Mouse (Mus musculus): ENCODE data around the gene Gm21762. TPM values are rescaled to one million over a fixed set of nuclear protein-coding genes. Genes with fewer than 3 reads are reported as not detected.
"Not testable (repeated sequence)": the region's sequence is repeated elsewhere in the genome, so short reads cannot be mapped to it uniquely, and the experiment has no call there.

Gene Gm21762
- total and polyA plus RNA-seq, 2 experiments from 2014 or later: not detected

DNA sequence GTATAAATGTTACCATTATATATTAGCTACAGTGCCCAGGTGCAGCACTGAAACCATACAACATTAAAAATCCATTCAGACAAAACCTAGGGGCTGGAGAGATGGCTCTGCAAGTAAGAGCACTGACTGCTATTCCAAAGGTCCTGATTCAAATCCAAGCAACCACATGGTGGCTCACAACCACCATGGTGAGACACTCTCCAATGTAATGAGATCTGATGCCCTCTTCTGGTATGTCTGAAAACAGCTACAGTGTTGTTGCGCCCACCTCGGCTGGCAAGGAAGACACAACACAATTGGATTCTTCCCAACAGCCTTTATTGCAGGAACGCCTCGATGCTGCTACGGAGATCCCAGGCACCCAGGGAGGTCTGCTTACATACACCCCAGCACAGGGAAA, 5.2 kb upstream of the Gm21762 start:
- H3K27me3 ChIP-seq (ENCODE audit: insufficient read depth, low read length); H3K36me3 ChIP-seq (ENCODE audit: insufficient read depth); H3K4me3 ChIP-seq (ENCODE audit: low read depth, low read length); H3K4me1 ChIP-seq (ENCODE audit: insufficient read depth); H3K27ac ChIP-seq (ENCODE audit: low read depth, low read length); H3K9ac ChIP-seq; H3K9me3 ChIP-seq (ENCODE audit: low read length); DNase-seq; H3K4me2 ChIP-seq (ENCODE audit: low read depth): not testable (repeated sequence)
- 79% methylated on average over 5 of the region's 5 CpGs for WGBS
- ATAC-seq: 0 out of 2 replicates have a peak, but pooled peaks have one; percentile 32

DNA sequence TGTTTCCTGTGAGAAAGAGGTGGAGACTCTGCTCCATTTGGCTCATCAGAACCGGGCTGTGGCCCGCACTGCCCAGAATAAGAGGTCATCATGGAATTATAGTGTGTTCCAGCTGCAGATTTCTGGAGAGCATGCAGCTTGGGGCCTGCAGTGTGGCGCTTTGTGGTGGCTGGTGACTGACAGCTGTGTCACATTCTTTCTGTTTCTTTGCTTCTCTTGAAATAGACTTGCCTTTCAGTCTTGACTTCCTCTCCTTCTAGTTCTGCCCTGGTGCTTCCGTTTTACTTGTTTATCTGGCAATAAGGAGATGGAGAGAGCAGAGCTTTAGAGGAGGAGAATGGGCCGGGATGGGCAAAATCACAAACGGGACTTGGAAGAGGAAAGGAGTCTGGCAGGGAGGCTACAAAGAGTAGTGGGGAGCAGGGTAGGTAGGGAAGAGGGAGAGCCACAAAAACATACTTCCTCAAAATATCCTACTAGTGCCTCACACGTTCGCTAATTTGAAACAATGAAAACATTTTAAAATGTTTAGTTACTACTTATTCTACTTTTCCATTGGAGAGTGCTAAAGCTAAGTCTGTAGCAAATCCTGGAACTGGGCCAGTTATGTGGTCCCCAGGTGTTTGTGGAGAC, 19.4 kb downstream of the Gm21762 start:
- not testable (repeated sequence) for H3K27me3 ChIP-seq (ENCODE audit: insufficient read depth, low read length); ATAC-seq; H3K4me2 ChIP-seq (ENCODE audit: low read depth); DNase-seq; H3K4me1 ChIP-seq (ENCODE audit: insufficient read depth); H3K9ac ChIP-seq; H3K36me3 ChIP-seq (ENCODE audit: insufficient read depth); H3K9me3 ChIP-seq (ENCODE audit: low read length); H3K4me3 ChIP-seq (ENCODE audit: low read depth, low read length); H3K27ac ChIP-seq (ENCODE audit: low read depth, low read length)
- 81% methylated on average over 7 of the region's 8 CpGs for WGBS

DNA sequence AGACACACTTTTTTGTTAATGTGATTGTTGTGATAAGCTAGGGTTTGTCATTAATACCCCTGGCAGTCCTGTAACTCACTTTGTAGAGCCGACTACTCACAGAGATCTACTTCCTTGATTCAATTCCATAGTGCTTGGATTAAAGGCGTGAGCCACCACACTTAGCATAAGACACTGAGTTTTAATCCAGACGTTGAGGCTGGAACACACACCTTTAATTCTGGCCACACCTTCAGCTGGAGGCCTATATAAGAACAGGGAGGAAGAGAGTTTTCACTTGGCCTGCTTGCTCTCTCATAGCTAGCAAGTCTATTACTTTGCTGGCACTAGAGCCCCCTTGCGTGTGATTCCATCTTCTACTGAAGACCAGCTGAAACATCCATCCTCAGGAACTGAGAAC, 43.6 kb downstream of the Gm21762 start, which contains the start of gene Gm21818:
TSS of gene Gm21818 (plus strand) at position 301 of the 400 bp plus-strand sequence.
- H3K36me3 ChIP-seq (ENCODE audit: insufficient read depth): not testable (repeated sequence)

DNA sequence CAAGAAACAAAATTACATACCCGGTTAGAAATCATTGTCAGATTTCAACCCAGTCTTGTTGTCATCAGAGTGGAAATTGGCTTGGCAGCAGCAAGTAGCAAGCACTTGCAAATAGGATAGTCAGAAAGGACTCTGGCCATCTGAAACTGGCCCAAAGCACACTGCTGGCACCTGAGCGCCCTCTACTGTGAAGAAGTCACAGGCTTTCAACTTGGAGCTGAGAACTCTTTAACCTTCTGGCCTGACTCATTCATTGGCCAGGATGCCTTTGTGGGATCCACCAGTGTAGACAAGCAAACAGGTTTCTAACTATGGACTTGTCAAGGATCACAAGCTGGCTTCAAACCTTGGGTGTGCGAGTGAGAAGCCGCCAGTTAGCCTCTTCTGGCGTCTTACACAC, 47.4 kb downstream of the Gm21762 start:
- 58% methylated on average over 5 of the region's 5 CpGs for WGBS
- not testable (repeated sequence) for H3K27me3 ChIP-seq (ENCODE audit: insufficient read depth, low read length); H3K9ac ChIP-seq; H3K9me3 ChIP-seq (ENCODE audit: low read length); H3K36me3 ChIP-seq (ENCODE audit: insufficient read depth); ATAC-seq; H3K4me1 ChIP-seq (ENCODE audit: insufficient read depth); H3K4me3 ChIP-seq (ENCODE audit: low read depth, low read length); DNase-seq; H3K27ac ChIP-seq (ENCODE audit: low read depth, low read length); H3K4me2 ChIP-seq (ENCODE audit: low read depth)

More for the DNA sequence above, 43.6 kb downstream of the Gm21762 start, which contains the start of gene Gm21818:
- not testable (repeated sequence) for H3K4me2 ChIP-seq (ENCODE audit: low read depth); H3K9me3 ChIP-seq (ENCODE audit: low read length); DNase-seq; H3K9ac ChIP-seq; H3K27ac ChIP-seq (ENCODE audit: low read depth, low read length); H3K27me3 ChIP-seq (ENCODE audit: insufficient read depth, low read length); H3K4me1 ChIP-seq (ENCODE audit: insufficient read depth); ATAC-seq; H3K4me3 ChIP-seq (ENCODE audit: low read depth, low read length)
- 78% methylated on average over 4 of the region's 4 CpGs for WGBS

Other genes with a start within 250 kb of the Gm21762 start
- gene Gm36079, start 188.9 kb downstream of the Gm21762 start, total RNA-seq (2014; rRNA removed): not detected in 2 replicates
- gene Gm36079, start 188.9 kb downstream of the Gm21762 start, polyA plus RNA-seq (2015; fragmentation: Nextera tagmentation; extraction: Ambion mirVana): not detected in 2 replicates
- gene Gm21188, start 163.8 kb downstream of the Gm21762 start, total RNA-seq (2014; rRNA removed): 0.15 TPM in 1 of 2 replicates, not detected in the other
- not detected in 2 replicates for gene Gm21188, start 163.8 kb downstream of the Gm21762 start, polyA plus RNA-seq (2015; fragmentation: Nextera tagmentation; extraction: Ambion mirVana)
- gene Gm20767, start 75.7 kb downstream of the Gm21762 start, total RNA-seq (2014; rRNA removed): not detected in 2 replicates
- gene Gm20767, start 75.7 kb downstream of the Gm21762 start, polyA plus RNA-seq (2015; fragmentation: Nextera tagmentation; extraction: Ambion mirVana): not detected in 2 replicates
- gene Gm21818, start 43.5 kb downstream of the Gm21762 start, total RNA-seq (2014; rRNA removed): not detected in 2 replicates
- not detected in 2 replicates for gene Gm21818, start 43.5 kb downstream of the Gm21762 start, polyA plus RNA-seq (2015; fragmentation: Nextera tagmentation; extraction: Ambion mirVana)
- not detected in 2 replicates for gene Gm21731, start 23.2 kb upstream of the Gm21762 start, total RNA-seq (2014; rRNA removed)
- gene Gm21731, start 23.2 kb upstream of the Gm21762 start, polyA plus RNA-seq (2015; fragmentation: Nextera tagmentation; extraction: Ambion mirVana): not detected in 2 replicates
- gene AF067061, start 47.2 kb upstream of the Gm21762 start, total RNA-seq (2014; rRNA removed): not detected in 2 replicates
- gene AF067061, start 47.2 kb upstream of the Gm21762 start, polyA plus RNA-seq (2015; fragmentation: Nextera tagmentation; extraction: Ambion mirVana): not detected in 2 replicates
- gene BC147527, start 84.4 kb upstream of the Gm21762 start, total RNA-seq (2014; rRNA removed): not detected in 2 replicates
- 0.09 and 0.23 TPM in 2 replicates for gene BC147527, start 84.4 kb upstream of the Gm21762 start, polyA plus RNA-seq (2015; fragmentation: Nextera tagmentation; extraction: Ambion mirVana)
- gene Tcstv3, start 100.9 kb upstream of the Gm21762 start, total RNA-seq (2014; rRNA removed): not detected in 2 replicates
- gene Tcstv3, start 100.9 kb upstream of the Gm21762 start, polyA plus RNA-seq (2015; fragmentation: Nextera tagmentation; extraction: Ambion mirVana): not detected in 2 replicates